Mouse (Mus musculus): Measurements from ENCODE around the gene Zfp319.

DNA sequence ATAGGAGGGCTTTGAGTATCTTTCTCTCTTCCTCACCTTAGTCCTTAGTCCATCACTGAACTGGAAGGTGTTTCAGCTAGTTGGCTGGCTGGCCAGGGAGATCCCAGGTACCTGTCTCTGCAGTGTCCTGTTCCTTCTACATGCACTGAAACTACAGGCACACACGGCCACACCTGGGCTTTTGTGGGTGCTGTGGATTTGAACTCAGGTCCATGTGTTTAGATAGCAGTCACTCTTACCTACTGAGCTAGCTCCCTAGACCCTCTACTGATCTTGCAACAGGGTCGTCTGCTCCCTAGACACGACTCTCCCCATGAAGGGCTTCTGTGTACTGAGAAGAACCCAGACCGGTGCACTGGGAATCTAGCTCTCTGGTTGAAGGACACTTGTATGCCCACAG lies 45.4 kb upstream of the Zfp319 start:
- TF ChIP-seq USF1 (IDR thresholded peaks at IDR 0.05; ENCODE audit: low read depth) (no peak), POLR2A (IDR thresholded peaks at IDR 0.05; ENCODE audit: insufficient read length, low read depth) (no peak), E2F4 (IDR thresholded peaks at IDR 0.05; ENCODE audit: insufficient read depth) (no peak), MYOG (IDR thresholded peaks at IDR 0.05; ENCODE audit: control insufficient read depth in 1 of 3, insufficient read depth in 1 of 3, insufficient read length in 2 of 3, low read depth in 2 of 3) (no peak), POLR2AphosphoS2 (IDR thresholded peaks at IDR 0.05; ENCODE audit: insufficient read length, low read depth) (no peak), MAX (IDR thresholded peaks at IDR 0.05; ENCODE audit: low read depth) (no peak), TCF12 (IDR thresholded peaks at IDR 0.05; ENCODE audit: insufficient read depth, poor library complexity, severe bottlenecking) (no peak), CEBPB (IDR thresholded peaks at IDR 0.05; ENCODE audit: insufficient read depth, poor library complexity, severe bottlenecking) (no peak), REST (IDR thresholded peaks at IDR 0.05; ENCODE audit: insufficient read depth, insufficient read length) (no peak)

Measured in myocyte (in vitro differentiated cells).